Mouse (Mus musculus) E14TG2a.4 (cell line): ENCODE results near the gene Dcdc2a.

ENCODE experiments used
- CTCF ChIP-seq: conservative IDR thresholded peaks from 2 replicates; pipeline ENCODE4 v1.5.1; 2014; ENCODE audit warnings: low read length
- POU5F1 ChIP-seq: IDR thresholded peaks from 2 replicates; pipeline ENCODE4 v1.6.1; 2014; ENCODE audit warnings: low read length, borderline replicate concordance

DNA sequence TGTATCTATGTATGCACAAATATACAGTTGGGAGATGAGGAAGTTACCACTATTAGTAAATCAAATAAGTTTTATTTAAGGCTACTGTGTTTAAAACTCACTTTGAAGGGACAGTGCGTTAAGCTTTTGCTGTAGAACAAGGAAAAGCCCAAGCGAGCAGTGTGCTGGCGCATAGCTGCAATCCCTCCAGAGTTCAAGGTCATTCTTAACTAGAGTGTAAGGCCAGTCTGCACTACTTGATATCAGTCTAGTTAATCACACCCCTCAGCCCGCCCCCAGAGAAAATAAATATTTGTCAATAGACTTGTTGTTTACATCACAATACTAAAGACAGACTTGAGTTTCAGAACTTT is 35.3 kb upstream of the Dcdc2a start:
- TF ChIP-seq CTCF: no peak
- TF ChIP-seq POU5F1: no peak
